Mouse (Mus musculus) heart, postnatal 10 days (tissue): Measurements from ENCODE around the gene Gnai3. TPM values are rescaled to one million over a fixed set of nuclear protein-coding genes. Genes with fewer than 3 reads are reported as not detected.

ENCODE experiments used
- DNase-seq, 2 experiments: peaks; one replicate each; pipeline ENCODE4 v3.0.0; 2021
- intact Hi-C: fragments of 180-260 bp; cut with DNase I; formaldehyde crosslinking; loops from one replicate; pipeline ENCODE4 v1.15.1; 2025
- total RNA-seq, 2 experiments: library from RNA; stranded (reverse); gene quantifications; 2 replicates each; pipeline ENCODE4 v1.2.3; 2021

The Gnai3 gene
- total RNA-seq = 10 to 100 TPM; 35.1 to 37.9 TPM

DNA sequence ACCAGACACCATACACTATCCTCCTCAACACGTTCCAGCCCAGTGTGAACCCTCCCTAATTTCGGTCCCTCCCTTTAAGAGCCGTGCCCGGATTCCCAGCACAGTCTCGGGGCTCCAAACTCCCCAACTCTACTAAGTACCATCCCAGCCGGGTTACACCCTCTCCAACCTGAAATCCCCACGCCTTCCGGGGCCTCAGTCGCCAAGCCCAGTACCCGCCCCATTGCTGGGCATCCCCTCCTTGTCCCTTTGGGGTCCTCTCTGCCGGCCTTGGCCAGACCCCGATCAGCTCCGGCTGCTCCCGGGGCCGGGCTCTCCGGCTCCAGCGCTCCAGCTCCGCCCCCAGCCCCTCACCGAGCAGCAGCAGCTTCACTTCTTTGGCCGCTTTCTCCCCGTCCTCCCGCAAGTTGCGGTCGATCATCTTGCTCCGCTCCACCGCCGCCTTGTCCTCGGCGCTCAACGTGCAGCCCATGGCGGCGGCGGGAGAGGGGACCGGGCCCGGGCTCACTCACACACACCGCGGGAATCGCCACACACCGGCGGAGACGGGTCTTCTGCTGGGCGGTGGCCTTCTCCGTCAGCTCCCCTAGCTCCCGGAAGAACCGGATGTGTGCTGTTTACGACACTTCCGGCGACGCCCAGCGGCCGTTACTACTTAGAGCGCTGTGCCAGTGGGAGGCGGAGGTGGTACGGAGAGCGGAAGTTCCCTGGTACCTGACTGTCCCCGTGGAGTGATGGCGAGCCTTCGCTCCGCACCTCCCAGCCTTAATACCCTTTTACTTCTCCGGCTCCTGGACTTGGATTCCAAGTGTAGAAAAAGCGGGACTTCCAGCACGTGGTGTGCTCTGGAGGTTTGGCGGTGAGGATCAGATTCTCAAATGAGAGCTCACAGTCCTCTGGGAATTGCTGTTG lies at the start of gene Gnai3:
Gene Gnai3, minus strand, starts transcription at position 613 of the 912 bp plus-strand sequence.
- intact Hi-C loops = loop anchor here (5.0 to 10.0 kb wide), 3 partner anchors 193 to 391 kb away; partner anchors contain the start of gene Gstm7
- DNase-seq = peak; percentile 92 to 94

GRCm38 (mm10) chr3:108195287-108195686 lies 49.3 kb upstream of the Gnai3 start:
- no peak for DNase-seq
- intact Hi-C loops = no loop called here

GRCm38 (mm10) chr3:108193686-108194085 lies 47.7 kb upstream of the Gnai3 start:
- DNase-seq = no peak
- intact Hi-C loops = no loop called here

- DNase-seq = no peak
- intact Hi-C loops = no loop called here
Measured at GRCm38 (mm10) chr3:108189897-108190296, 44.0 kb upstream of the Gnai3 start.

GRCm38 (mm10) chr3:108188716-108189490 lies 43.0 kb upstream of the Gnai3 start:
- DNase-seq = no peak
- intact Hi-C loops = no loop called here

DNA sequence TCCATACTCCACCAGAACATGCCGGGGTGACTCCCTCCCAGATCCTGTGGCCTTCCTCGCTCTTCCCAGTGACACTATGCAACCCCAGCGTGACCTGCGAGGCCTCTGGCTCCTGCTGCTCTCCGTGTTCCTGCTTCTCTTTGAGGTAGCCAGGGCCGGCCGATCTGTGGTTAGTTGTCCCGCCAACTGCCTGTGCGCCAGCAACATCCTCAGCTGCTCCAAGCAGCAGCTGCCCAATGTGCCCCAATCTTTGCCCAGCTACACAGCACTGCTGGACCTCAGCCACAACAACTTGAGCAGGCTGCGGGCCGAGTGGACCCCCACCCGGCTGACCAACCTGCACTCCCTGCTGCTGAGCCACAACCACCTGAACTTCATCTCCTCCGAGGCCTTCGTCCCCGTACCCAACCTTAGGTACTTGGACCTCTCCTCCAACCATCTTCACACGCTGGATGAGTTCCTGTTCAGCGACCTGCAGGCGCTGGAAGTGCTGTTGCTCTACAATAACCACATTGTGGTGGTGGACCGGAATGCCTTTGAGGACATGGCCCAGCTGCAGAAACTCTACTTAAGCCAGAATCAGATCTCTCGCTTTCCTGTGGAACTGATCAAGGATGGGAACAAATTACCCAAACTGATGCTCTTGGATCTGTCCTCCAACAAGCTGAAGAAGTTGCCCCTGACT lies 41.3 kb upstream of the Gnai3 start:
- DNase-seq = no peak
- intact Hi-C loops = no loop called here

- DNase-seq = peak; percentile 54 to 58
- intact Hi-C loops = no loop called here
Measured at GRCm38 (mm10) chr3:108186098-108187047, 40.4 kb upstream of the Gnai3 start, which contains the start of gene Amigo1. TSS of gene Amigo1 (plus strand) at chr3:108186335.

DNA sequence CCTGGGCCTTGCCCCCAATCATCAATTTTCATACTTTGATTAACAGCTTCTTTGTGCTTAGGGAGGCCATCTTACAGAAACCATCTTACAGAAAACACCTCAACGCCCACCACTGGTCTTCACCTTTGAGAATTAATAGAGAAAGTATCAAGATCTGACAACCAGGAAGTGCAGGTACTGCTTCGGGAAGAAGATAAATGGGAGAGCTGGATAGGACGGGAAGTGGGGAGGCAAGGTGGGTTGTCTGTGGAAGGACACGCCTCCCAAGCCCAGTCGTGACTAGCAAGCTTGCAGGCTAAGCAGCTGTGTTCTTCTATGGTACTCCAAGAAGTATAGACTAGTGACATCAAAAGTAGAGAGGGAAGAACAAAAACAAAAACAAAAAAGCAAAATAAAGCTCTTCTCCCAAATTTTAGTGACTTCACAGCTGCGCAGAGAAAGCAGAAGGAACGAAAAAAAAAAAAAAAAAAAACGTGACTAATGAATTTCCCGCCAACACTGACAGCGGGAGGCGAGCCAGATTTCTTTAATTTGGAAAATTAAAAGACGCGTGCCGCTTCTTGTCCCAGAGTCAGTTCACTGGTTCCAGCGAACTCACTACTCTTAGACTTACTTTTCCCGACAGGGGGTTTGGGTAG lies 39.6 kb upstream of the Gnai3 start:
- DNase-seq = no peak
- intact Hi-C loops = no loop called here

- intact Hi-C loops = no loop called here
- DNase-seq = no peak
Measured at GRCm38 (mm10) chr3:108184742-108185141, 38.8 kb upstream of the Gnai3 start.

- intact Hi-C loops = no loop called here
- DNase-seq = no peak
Measured at GRCm38 (mm10) chr3:108180514-108180913, 34.6 kb upstream of the Gnai3 start.

DNA sequence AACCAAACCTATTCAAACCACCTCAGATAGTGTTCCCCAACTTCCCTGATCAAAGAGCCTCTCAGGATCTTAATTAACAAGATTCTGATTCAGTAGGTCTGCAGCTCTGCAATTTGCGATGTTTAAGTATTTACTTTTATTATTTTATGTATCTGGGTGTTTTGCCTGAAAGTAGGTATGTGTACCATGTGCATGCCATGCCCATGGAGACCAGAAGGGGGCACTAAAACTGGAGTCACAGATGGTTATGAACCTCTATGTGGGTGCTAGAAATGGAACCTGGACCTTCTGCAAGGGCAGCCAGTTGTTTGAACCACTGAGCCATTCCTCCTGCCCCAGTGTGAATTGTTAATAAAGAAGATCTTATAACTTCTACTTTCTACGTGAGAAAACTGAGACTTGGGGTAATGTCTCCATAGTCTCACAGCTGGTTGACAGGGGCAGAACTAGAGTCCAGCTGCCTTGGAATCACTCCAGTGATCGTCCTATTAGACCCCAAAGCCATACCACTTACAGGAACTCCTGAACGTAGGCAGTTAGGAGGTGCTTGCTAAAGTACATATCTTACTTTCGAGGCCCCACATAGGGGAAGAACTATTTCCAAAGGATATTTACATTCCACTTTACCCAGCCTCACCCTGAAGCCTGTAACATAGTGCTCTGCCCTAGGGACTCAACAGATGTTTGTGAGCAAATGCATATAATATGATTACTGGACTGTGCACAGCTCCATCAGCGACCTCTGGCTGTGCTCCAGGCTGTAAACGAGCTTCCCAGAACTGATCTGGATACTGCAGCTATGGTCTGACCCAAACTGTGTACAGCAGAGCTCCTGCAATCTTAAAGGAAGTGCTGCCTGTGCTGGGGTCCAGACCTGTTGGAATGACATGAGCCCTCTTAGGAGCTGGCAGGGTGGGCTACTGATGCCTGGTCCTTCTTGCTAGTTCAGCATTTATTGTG lies 33.1 kb upstream of the Gnai3 start:
- intact Hi-C loops = no loop called here
- DNase-seq = no peak

DNA sequence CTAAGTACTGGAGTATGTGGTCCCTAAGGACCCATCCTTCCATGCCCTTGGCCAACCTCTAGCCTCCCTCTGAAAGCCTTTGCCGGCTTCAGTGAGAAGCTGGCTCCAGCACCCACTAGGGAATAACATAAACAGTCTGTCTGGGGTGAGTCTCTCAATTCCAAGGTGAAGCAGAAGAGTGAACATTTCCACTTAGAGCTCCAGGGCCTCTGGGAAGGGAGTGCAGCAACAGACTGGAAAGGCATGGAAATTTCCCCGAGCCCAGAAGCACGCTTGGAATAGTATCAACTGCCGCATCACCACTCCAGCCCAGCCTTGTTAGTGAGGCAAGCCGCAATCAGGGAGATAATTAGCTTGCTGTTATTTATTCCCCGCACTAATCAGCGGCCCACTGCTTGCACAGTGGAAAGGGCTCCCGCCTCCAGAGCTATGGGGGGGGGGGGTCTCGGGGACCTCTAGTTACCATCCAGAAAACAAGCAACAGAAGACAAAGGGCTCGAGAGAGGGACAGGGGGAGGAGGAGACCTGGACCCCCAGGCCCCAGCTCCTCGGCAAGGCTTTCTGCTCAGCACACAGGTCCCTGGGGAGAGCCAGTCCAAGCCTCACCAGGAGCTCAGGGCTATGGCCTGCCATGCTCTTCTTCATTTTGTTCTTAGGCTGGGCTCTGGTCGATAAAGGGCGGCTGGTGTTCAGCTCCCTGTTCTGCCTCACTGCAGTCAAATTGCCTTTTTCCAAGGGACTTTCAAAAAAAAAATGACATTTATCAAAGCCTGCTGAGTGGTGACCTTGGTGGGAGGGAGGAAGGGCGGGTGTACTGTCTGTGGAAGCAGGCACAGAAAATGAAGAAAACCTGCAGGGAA lies 29.0 kb upstream of the Gnai3 start:
- intact Hi-C loops = no loop called here

GRCm38 (mm10) chr3:108169199-108169598 lies 23.3 kb upstream of the Gnai3 start:
- DNase-seq = no peak
- intact Hi-C loops = loop anchor here (5.0 kb wide), 1 partner anchor 88 kb away; the partner anchor contains the start of gene Psma5

More for the DNA sequence above, 29.0 kb upstream of the Gnai3 start:
- peak; percentile 49 to 56 for DNase-seq

DNA sequence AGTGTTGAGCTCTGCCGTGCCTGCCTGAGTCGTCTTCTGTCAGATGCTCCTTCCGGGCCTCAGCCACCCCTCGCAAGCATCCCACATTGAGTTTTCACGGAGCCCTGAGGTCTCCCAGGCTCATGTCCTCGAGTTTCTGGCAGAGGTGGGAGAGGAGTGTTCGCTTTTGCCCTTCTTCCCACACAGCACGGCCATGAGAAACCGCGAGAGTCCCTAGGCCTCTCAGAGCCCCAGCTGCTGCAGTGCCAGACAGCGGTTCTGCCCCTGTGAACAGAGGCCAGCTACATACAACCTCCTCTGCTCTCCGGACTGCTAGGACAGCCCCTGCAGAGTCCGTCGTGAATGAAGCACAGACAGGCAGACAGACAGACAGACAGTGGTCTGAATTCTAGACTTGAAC lies 21.6 kb upstream of the Gnai3 start:
- intact Hi-C loops = loop anchor here (5.0 kb wide), 1 partner anchor 90 kb away; the partner anchor contains the start of gene Psma5
- peak in 1 of 2 experiments; percentile 41 for DNase-seq

GRCm38 (mm10) chr3:108166486-108167211 lies 20.7 kb upstream of the Gnai3 start:
- DNase-seq = peak; percentile 69
- intact Hi-C loops = loop anchor here (5.0 kb wide), 1 partner anchor 91 kb away; the partner anchor contains the start of gene Psma5
